Mouse (Mus musculus) lung, adult 2 months (tissue): ENCODE measurements at regions not wholly inside any gene's neighbourhood (a gene's known extent, or its start where the extent isn't known, plus 50 kb on each side); places are given as distances from the start of the nearest gene placed in this dataset.

Experiments used
- DNase-seq: peaks from one replicate; pipeline ENCODE4 v3.0.0; 2022
- H3K4me1 ChIP-seq: fragments of 200-500 bp; 2 replicates; pipeline ENCODE4 v1.6.1; 2011; ENCODE audit warnings: low read length; ENCODE audit not compliant: control insufficient read depth, insufficient read depth
- H3K4me3 ChIP-seq: fragments of 200-500 bp; replicated peaks from 2 replicates; pipeline ENCODE3; 2011; ENCODE audit warnings: low read depth, mild to moderate bottlenecking, control low read depth, low read length; ENCODE audit errors: extremely low read depth
- CTCF ChIP-seq: fragments of 200-500 bp; IDR thresholded peaks from 2 replicates; pipeline ENCODE4 v1.5.1; 2011; ENCODE audit warnings: mild to moderate bottlenecking, low read length, control low read depth; ENCODE audit not compliant: insufficient read depth
- POLR2A ChIP-seq: fragments of 200-500 bp; IDR thresholded peaks from 2 replicates; pipeline ENCODE4 v1.6.1; 2011; ENCODE audit warnings: low read depth, mild to moderate bottlenecking, control low read depth, low read length, borderline replicate concordance; ENCODE audit errors: extremely low read depth
- WGBS: fragments of 180-500 bp; shearing (Covaris S2); methylation state at CpG from one replicate; pipeline ENCODE4 v1.1.7; 2018; 5-methylcytosine and 5-hydroxymethylcytosine counted together

DNA sequence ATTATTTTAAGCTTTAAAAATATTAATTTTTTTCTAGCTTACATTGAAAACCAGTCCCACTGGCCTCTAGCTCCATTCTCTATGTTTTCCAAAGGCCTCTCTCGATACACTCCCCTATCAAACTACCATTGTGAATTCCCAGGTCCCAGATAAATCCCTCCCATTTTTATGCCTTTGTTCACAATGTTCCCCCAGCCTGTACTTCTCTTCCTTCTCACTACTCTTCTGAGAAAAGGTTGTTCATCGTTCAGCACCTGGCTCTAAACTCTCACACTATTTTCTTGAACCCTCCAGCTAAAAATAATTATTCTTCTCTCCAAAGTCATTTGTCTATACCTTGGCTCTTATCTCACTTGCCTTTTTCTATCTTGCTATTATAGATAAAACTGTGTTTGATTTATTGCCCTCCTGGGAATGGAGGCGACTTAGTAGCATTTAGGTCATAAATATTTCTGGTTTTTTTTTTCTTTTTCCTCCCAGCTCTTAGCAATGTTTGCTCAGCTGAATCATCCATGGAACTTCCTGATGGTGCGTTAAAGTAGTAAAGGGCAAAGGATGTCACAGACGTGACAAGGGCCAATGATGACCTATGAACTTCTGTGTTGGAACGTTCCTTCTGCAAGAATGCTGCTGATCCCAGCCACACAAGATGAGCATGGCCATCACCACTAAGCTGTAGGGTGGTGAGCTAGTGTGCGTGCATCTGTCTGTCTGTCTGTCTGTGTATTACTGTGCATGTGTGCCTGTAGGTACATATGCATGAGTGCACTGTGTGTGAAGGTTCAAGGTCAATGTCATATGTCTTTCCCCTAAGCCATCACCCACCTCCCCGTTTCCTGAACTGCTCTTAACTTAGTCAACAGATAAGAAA, 384.5 kb upstream of the Rgma start:
- no peaks in the 10 kb centered on the region for H3K4me1 ChIP-seq
- 38% methylated on average over 8 of the region's 8 CpGs for WGBS
- no peak overlapping the region for H3K4me3 ChIP-seq
- TF ChIP-seq POLR2A, result no peak
- no peak for DNase-seq

DNA sequence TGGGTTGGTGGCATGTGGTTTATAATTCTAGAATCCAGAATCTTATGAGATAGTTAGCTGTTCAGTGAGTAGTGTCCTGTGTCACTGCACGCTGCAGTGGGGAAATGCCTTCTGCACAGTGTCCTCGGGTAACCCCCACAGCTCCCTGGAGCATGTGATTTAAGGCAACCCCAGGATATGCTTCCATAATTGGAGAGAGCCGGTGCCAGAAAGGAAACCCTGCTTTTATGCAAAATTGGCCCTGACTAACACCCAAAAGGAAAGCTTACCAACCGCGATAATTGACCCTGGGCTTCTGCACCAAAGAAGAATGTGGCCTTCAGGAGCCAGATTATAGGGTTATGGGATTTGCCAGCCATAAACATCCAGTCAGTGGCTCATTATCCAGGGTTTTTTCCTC, 376.9 kb upstream of the Rgma start:
- Histone ChIP-seq H3K4me3 (no peak overlapping the region), H3K4me1 (no peaks in the 10 kb centered on the region)
- DNase-seq, result no peak
- WGBS, result 59% methylated on average over 5 of the region's 5 CpGs
- TF ChIP-seq CTCF (no peak), POLR2A (no peak)

DNA sequence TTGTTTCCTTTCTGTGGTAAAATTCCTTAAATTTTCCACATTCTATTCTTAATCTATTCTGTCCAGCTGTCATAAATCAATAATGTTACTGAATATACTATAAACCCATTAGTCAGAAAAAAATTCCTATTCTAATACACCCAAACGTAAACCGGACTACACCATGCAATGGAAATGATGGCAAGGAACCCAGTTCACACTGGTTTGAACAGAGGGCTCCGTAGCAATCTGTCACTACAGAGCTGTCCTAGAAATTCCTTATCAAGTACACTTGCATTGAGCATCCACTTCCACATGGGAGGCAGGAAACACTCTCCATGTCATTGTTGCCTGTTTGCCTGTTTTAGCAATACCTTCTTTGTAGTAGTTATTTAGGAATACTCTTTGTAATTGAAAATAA, 356.2 kb upstream of the Rgma start:
- TF ChIP-seq POLR2A, result no peak
- TF ChIP-seq CTCF, result no peak
- Histone ChIP-seq H3K4me1 (no peaks in the 10 kb centered on the region), H3K4me3 (no peak overlapping the region)
- DNase-seq, result no peak
- 74% methylated on average over 3 of the region's 3 CpGs for WGBS

DNA sequence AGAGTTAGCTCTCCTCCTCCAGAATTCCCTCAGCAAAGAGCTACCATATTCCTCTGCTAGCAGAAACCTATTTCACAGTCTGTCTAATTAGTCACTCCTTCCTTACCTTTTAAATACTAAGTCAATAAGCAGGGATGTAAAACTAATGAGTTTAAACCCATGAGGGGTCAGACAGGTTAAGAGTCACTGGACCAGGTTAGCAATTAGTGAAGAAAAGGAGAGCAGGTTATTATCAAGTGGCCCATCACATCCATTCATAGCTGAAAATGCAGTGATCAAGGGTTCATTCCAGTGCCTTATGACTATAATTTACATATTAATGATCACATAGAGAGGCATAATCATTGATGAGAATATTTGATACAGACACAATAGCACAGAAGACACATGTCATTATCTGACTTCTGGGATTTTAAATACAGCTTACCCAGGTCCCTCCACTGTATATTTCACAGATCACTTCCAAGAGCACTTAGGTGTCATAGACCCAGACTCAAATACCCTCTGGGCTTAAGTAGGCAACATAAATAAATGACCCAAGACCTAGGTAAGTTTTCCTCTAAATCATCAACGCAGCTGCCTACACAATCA, 355.4 kb upstream of the Rgma start:
- H3K4me3 ChIP-seq, result no peak overlapping the region
- TF ChIP-seq CTCF, result no peak
- no peak for TF ChIP-seq POLR2A
- WGBS, result 74% methylated on average over 1 of the region's 1 CpGs
- no peak for DNase-seq
- no peaks in the 10 kb centered on the region for H3K4me1 ChIP-seq

DNA sequence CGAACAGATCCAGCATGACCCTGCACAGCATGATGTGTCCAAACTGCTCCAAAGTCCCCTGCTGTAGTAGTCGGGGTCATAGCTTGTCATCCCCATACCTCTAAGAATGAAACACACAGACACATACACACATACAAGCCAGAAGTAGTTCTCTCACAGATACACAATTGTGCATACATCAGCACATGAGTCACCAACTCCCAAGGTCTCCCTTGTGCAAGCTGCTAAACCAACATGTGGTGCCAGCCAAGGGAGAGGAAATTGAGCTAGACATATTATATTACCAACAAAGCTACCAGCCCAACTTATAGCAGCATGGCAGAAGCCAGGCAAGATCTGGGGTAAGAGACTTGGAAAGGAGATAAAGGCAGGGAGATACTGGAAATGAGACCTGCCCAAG, 353.5 kb upstream of the Rgma start:
- 80% methylated on average over 2 of the region's 2 CpGs for WGBS
- no peak for TF ChIP-seq POLR2A
- no peak for TF ChIP-seq CTCF
- no peak overlapping the region for H3K4me3 ChIP-seq
- no peaks in the 10 kb centered on the region for H3K4me1 ChIP-seq
- DNase-seq, result no peak

DNA sequence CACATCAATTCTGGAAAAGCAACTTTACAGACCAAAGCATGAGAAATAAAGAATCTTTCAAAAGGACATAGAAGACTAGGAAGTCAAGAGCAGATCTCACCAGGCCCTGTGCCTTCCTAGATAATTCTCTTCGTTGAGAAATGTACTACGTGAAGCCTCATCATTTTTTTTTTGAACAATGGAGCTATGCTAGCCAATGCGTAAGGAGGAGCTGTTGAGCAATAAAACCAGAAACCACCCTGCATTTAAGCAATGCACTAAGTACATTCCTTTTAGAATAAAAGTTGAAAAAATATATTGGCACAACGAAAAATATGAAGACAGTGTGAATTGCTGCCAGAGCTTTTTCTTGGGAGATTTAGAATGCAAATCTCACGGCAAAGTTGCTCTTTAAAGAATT, 349.7 kb upstream of the Rgma start:
- no peak for DNase-seq
- 37% methylated on average over 5 of the region's 5 CpGs for WGBS
- Histone ChIP-seq H3K4me3 (no peak overlapping the region), H3K4me1 (no peaks in the 10 kb centered on the region)
- TF ChIP-seq CTCF, result no peak
- no peak for TF ChIP-seq POLR2A

DNA sequence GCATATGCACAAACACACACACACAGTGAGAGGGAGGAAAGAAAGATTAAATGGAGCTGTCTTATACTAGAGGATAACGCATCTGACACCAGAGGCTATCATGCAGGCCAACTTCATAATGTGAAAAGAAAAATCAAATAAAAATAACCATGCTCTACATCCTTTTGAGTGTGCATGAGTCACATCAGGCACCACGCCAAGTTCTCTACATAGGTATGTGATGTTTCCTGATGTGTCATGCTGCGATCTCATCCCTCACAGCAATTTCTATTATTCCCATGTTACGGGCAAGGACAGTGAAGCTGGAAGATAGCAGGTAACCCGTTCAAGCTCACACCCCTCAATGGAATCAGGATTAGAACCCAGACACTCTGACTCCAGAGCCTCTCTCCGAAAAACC, 346.4 kb upstream of the Rgma start:
- H3K4me3 ChIP-seq, result no peak overlapping the region
- DNase-seq, result no peak
- WGBS, result 68% methylated on average over 6 of the region's 6 CpGs
- H3K4me1 ChIP-seq, result no peaks in the 10 kb centered on the region
- no peak for TF ChIP-seq CTCF
- no peak for TF ChIP-seq POLR2A

DNA sequence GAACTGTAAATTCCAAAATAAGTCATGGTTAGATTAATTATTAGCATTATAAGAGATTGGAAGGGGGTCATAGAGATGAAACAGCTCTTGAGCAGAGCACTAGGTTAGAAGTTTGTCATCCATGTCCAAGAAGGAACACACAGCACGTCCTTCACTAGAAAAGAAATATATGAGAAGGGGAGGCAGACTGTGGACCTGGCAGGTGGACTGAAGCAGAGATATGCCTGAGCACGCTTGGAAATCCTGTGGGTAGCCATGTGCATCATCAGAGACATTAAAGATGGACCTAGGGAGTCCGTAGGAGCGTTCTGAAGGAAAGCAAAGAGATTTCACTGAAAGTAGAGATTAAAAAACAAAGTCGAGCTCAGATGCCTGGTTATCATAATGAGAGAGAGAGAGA, 343.9 kb upstream of the Rgma start:
- H3K4me3 ChIP-seq, result no peak overlapping the region
- H3K4me1 ChIP-seq, result no peaks in the 10 kb centered on the region
- TF ChIP-seq POLR2A (no peak), CTCF (no peak)
- no peak for DNase-seq
- 71% methylated on average over 5 of the region's 5 CpGs for WGBS

DNA sequence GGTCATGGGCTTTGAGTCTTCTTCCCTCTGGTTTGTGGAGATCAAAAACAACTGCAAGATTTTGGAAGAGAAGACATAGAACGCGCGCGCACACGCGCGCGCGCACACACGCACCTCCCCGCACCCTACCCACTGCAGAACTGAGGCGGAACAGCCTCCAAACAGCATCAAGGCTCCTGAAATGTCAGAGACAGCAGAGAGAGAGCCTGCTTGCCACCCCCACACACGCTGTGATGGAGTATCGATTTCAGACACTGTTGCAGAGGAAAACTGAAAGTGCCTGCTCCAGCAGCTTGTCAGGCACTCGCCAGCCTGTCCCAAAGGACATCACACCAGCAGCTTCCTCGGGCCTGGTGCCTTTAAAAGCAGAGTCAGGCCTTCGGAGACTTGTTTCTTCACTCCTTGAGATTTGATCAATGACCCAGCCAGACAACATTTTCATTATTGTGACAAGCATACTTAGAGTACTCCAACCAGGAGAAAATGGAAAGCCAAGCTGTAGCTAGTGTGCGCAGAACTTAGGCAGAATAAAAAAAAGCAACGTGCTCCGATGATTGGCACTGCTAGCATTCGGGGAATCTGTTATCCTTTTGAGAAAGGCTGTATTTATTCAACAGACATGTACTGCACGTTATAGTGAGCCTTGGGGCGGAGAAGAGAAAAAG, 342.9 kb upstream of the Rgma start:
- WGBS, result 68% methylated on average over 23 of the region's 23 CpGs
- TF ChIP-seq POLR2A (no peak), CTCF (no peak)

More for the DNA sequence above, 342.9 kb upstream of the Rgma start:
- no peak for DNase-seq
- H3K4me3 ChIP-seq, result no peak overlapping the region
- H3K4me1 ChIP-seq, result no peaks in the 10 kb centered on the region
